ENCODE assay signal across 8 mouse cellular contexts in genomic region chr17:70794291-70794690, GRCm38 (mm10). TPM values are rescaled to one million over a fixed set of nuclear protein-coding genes. Genes with fewer than 3 reads are reported as not detected.
DNase-seq lines count a peak whose midpoint lies in the region; ATAC-seq and TF ChIP-seq lines count a peak whose summit lies in the region.

No protein-coding gene starts in this region.

- intact Hi-C loops in left cerebral cortex, postnatal 25 days (cut with DNase I), result no loop called here

- no peaks in the 10 kb centered on the region for H3K9me3 ChIP-seq in kidney, embryonic 16.5 days (ENCODE audit: low read length)
- no peaks in the 10 kb centered on the region for H3K9me3 ChIP-seq in heart, postnatal 0 days (replicated peaks; ENCODE audit: control insufficient read depth, low read length)

- peaks cover 17% of the 10 kb centered on the region for H3K4me1 ChIP-seq in kidney, embryonic 16.5 days (ENCODE audit: insufficient read depth, low read length)
- H3K4me1 ChIP-seq in heart, postnatal 0 days (ENCODE audit: control insufficient read depth, insufficient read depth), result no peaks in the 10 kb centered on the region

- no peaks in the 10 kb centered on the region for H3K27me3 ChIP-seq in kidney, embryonic 16.5 days (ENCODE audit: insufficient read depth, low read length)
- no peaks in the 10 kb centered on the region for H3K27me3 ChIP-seq in heart, postnatal 0 days (ENCODE audit: control insufficient read depth, insufficient read depth, low read length)

- peak overlapping the region; percentile 28 for H3K4me2 ChIP-seq in kidney, embryonic 16.5 days (replicated peaks; ENCODE audit: low read depth, low read length)
- peak overlapping the region; percentile 26 for H3K4me2 ChIP-seq in heart, postnatal 0 days (ENCODE audit: low read depth, low read length)

- H3K27ac ChIP-seq in kidney, embryonic 16.5 days (ENCODE audit: low read length), result peak overlapping the region; percentile 5; the same call in 1 of the 2 replicates
- H3K27ac ChIP-seq in heart, postnatal 0 days (ENCODE audit: low read depth), result peak overlapping the region; percentile 49

- no peak for TF ChIP-seq CTCF in heart, postnatal 0 days (IDR thresholded peaks at IDR 0.05; ENCODE audit: low read depth)

- H3K36me3 ChIP-seq in kidney, embryonic 16.5 days (ENCODE audit: insufficient read depth, low read length), result no peaks in the 10 kb centered on the region
- no peaks in the 10 kb centered on the region for H3K36me3 ChIP-seq in heart, postnatal 0 days (replicated peaks; ENCODE audit: control insufficient read depth, insufficient read depth, low read length)

- no peak for TF ChIP-seq EP300 in heart, postnatal 0 days (IDR thresholded peaks at IDR 0.05; ENCODE audit: low read depth)

- DNase-seq in kidney, adult 11 months, result no peak
- peak; percentile 70 for DNase-seq in fibroblast of lung, adult 2 months (ENCODE audit: low read depth)
- DNase-seq in heart, postnatal 0 days (ENCODE audit: low spot score), result peak; percentile 59
- peak; percentile 28 to 58 for DNase-seq in left cerebral cortex, postnatal 25 days (ENCODE audit: low spot score in 2 of 2)
- peak; percentile 73 for DNase-seq in retina, embryonic 14.5 days (ENCODE audit: low spot score)
- DNase-seq in spleen, postnatal 36 days (ENCODE audit: low spot score in 2 of 2), result no peak
- no peak for DNase-seq in cerebellum, adult 11-12 months

- 17% methylated on average over 7 of the region's 7 CpGs for WGBS in kidney, embryonic 16.5 days
- 8% methylated on average over 7 of the region's 7 CpGs for WGBS in heart, postnatal 0 days

- H3K4me3 ChIP-seq in kidney, embryonic 16.5 days (ENCODE audit: low read length), result no peak overlapping the region
- no peak overlapping the region for H3K4me3 ChIP-seq in heart, postnatal 0 days (ENCODE audit: low read depth, low read length)

- 0 out of 2 replicates have a peak overlapping the region, but pooled peaks have one; percentile 14 for H3K9ac ChIP-seq in kidney, embryonic 16.5 days (replicated peaks; ENCODE audit: low read length)
- H3K9ac ChIP-seq in heart, postnatal 0 days (replicated peaks; ENCODE audit: low read depth, low read length), result no peak overlapping the region

- peak; percentile 72 for ATAC-seq in kidney, embryonic 16.5 days (ENCODE audit: low FRiP score, low TSS enrichment)
- peak; percentile 71 for ATAC-seq in heart, postnatal 0 days (ENCODE audit: insufficient read depth, low read depth)

RNA-seq across cellular contexts. Expression of gene Tgif1, which starts 59.1 kb away (rescaled TPM):
- polyA plus RNA-seq in kidney, embryonic 16.5 days (2015; fragmentation: Nextera tagmentation; extraction: Ambion mirVana), result 90.4 and 93.7 TPM in 2 replicates
- total RNA-seq in heart, postnatal 0 days (2014; rRNA removed; ENCODE audit: low replicate concordance), result 7.8 and 12.9 TPM in 2 replicates
- polyA plus RNA-seq in heart, postnatal 0 days (2015; fragmentation: Nextera tagmentation; extraction: Ambion mirVana), result 9.0 and 10.6 TPM in 2 replicates
- total RNA-seq in left cerebral cortex, postnatal 25 days (2021), result 1 to 10 TPM; 1.5 to 2.1 TPM

Comparison
In these comparisons a context has a peak if more than half of its experiments do, and no peak if none do; other contexts are left out.
1. DNase-seq: peak in fibroblast of lung, adult 2 months (single experiment), heart, postnatal 0 days (single experiment), left cerebral cortex, postnatal 25 days (2 of 2) and retina, embryonic 14.5 days (single experiment); none in kidney, adult 11 months (single experiment), spleen, postnatal 36 days (0 of 2) and cerebellum, adult 11-12 months (single experiment).